Mouse (Mus musculus) right cerebral cortex, adult 2 months (tissue): Measurements from ENCODE around the gene Angpt4.

ENCODE experiments used
- DNase-seq, 2 experiments: peaks; one replicate each; pipeline ENCODE4 v3.0.0; 2021 to 2022; ENCODE audit warnings: low spot score in 2 of 2

The Angpt4 gene

DNA sequence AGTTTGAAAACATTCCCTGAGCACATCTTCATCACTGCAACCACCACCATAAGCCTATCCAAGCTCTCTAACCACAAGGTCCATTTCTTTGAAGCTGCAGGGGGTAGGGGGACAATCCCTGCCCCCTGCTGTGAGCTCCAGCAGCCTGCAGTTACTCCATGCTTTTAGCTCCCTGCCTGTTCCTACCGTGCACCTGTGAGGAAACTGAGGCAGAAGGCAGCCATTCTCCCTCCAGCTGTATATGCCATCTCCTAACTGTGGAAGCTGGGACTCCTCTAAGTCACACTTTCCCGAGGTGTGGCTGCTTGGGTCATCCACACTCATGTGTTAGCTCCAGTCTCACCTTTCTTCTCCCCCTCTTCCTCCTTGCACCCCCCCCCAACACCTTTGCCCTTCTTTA lies 4.1 kb downstream of the Angpt4 start:
- DNase-seq = no peak

DNA sequence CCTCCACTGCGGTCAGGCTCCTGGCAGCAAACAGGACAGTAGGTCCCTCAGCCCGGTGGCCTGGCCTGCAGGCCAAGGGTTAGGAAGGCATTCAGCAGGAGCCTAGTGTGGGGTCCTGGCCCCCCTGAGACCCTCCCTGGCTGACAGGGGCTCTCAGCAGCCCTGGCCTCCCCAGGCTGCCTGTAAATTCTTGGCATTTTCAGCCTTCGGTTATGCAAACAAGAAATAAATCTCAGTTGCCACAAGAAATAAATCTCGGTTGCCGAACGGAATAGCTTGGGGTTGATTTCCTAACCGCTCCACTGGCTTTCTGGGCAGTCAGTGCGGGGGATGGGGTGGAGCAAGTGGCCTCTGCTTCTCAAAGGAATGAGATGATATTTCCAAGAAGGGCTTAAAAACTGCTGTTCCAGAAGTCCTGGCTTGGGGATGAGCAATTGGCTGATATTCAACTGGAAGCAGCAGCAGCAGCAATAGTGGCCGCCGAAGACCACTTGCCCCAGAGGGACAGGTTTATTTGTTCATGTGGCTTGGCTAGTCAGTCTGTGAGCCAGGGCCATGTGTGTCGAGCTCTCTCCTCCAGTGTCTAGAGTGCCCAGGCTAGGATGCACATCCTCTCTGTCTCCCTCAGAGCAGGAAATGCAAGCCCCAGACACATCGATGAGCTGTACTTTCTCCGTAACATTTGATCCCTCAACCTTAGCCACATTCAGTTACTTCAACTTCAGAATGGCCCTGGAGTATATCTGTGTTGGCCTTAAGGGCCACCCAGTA lies 5.2 kb downstream of the Angpt4 start:
- DNase-seq = no peak

DNA sequence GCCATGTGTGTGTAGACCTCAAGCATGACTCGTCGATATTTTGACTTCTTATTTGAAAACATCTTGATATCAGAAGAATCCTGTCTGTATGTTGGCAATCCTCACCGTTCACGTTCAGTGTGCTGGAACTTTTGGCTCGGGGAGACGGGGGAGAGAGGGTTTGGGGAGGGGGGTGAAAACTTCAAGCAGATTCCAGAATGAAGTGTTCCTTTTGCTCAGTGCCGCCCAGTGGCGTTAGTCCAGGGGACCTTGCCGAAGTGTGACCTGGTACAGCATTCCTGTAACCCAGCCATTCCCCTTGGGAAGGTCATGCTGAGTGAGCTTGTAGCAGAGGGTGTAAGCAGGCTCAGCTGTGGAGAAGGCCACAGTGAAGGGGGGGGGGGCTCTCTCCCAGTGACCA lies 8.1 kb downstream of the Angpt4 start:
- DNase-seq = no peak

DNA sequence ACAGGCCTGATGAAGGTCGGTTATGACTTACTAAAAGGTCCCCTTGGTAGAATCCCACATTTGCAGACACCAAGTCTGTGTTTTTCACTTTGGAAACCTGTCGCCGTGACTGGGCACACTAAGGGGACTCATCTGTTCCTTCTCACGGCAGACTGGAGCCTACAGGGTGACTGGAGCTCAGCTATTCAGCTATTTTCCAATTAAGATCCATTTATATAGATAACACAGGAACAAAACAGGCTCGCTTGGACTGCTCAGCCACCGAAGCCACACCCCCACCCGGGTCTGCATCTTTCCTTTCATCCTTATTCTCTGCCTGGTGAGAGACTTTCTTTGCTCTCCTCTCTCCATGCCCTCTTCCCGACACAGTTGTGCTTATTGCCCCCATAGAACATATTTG lies 10.1 kb downstream of the Angpt4 start:
- DNase-seq = no peak

DNA sequence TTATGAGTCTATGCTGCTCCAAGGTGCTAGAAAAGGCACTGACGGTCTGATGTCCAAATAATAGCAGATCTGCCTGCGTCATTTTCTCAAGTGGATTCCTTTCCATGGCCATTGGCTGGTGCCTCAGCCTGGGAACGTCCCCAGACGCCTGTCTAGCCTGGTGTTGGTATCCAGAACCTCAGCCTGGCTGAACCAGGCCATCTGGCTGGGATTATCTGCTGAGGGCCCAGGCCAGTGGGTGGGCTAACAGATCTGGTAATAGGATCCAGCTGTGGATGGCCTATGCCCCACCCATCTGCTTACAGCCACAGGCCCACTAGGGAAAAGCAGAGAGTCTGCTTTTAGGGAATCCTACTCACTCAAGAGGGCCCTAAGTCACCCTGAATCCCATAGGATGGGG lies 10.6 kb downstream of the Angpt4 start:
- no peak for DNase-seq

DNA sequence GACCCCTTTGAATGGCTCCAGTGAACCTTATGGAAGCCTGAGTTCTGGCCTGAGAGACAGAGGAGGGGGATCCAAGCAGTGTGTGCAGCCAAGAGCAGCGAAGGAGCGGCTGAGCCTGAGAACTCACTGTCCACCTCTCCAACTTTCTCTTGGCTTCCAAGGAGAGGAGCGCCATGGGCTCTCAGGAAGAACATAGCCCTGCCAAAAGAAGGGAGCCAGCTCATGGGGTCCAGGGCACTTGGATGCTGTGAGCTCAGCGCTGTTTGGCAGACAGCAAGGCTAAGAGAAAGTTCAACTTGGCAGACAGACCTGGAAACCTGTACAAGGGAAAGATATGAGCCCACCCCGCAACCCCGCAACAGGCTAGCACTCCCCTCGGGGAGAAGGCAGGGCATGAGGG lies 13.3 kb downstream of the Angpt4 start:
- DNase-seq = no peak

DNA sequence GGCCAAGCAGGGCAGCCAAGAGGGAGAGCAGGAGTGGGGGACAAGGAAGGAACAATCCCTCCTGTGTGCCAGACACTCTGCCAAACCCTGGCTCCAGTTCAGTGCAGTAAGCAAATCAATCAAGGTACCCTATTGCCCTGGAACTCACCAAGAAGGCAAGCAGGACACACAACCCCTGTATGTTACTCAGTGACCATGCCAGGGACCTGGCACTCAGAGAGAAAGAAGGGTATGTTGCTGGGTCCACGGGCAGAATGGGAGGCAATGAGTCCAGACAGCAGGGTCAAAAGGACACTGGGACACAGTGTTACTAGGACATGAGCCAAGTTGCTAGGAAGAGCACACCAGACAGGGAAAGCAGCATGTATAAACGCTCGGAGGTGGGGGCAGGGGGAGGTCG lies 14.7 kb downstream of the Angpt4 start:
- DNase-seq = no peak

DNA sequence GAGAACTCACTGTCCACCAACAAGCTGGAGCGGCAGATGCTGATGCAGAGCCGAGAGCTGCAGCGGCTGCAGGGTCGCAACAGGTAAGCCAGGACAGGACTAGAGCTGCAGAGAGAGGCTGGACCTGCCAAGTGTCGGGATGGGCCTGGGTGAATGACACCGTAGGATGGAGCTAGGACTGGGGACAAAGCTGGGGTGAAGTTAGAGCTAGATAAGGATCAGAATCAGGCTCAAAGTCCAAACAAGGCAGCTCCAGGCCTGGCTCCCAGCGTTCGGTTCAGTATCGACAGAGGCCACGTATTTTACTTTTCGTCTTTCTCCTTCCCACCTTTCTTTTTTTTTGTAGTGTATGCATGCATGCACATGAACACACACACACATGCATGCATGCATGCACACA lies 16.1 kb downstream of the Angpt4 start:
- DNase-seq = no peak

DNA sequence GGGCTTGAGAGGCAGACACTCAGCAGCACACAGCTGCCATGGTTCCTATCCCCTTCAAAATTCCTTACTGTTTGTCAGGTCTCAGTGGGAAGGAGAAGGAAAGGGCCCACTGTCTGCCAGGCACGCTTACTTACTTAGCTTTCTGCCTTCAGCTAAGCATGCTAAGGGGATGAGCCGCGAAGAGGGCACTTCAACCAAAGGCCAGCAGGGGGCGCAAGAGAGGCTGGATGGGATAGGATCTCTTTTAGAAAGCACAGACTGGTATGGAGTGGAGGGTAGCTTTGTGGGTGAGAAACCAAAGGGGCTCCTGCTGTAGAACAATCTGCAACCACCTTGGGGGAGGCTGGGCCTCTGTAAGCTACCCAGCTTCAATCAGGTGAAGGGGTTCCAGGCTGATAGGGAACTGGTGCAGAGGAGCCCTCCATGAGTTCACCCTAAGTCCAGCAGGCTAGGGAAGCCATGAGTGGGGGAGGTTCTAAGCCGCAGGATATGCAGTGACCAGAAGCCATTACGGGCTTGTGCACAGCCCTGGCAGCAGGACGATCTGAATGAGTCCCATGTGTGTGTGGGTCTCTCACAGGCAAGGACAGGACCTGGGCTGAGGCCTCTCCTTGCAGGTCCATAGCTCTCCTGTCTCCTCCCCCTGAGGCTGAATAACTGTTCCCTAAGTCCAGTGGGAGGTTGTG lies 19.5 kb downstream of the Angpt4 start:
- DNase-seq = peak; percentile 77 to 84

DNA sequence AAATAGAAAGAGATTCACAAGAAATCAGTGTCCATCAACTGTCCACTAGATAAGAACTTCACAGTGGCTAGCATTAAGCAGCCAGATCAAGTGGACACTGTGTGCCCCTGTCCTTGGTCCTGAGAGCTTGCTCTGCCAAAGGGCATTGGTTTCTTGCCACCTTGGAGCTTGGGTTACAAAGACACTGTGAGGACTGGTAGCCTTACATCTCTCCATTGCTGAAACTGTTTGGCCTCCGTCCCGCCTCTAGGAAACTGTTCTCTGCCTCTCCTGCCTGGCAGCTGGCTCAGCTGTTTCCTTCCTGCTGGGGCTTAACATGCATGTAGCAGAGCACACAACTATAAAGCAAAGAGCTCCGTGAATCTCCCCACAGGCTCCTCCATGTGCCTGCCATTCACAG lies 26.9 kb downstream of the Angpt4 start:
- no peak for DNase-seq

DNA sequence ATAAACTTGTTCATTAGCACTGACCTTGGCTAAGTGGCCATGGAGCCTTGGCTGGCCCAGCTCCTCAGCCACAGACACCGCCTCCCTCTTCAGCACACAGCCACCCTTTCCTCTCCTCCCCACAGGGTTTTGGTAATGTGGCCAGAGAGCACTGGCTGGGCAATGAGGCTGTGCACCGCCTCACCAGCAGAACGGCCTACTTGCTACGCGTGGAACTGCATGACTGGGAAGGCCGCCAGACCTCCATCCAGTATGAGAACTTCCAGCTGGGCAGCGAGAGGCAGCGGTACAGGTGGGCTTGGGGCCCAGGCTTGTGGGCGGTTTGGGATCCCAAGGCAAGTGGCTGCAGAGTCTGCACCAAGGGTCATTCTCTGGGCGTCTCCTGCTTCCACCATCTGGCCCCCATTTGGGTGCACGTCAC lies 27.8 kb downstream of the Angpt4 start:
- no peak for DNase-seq

DNA sequence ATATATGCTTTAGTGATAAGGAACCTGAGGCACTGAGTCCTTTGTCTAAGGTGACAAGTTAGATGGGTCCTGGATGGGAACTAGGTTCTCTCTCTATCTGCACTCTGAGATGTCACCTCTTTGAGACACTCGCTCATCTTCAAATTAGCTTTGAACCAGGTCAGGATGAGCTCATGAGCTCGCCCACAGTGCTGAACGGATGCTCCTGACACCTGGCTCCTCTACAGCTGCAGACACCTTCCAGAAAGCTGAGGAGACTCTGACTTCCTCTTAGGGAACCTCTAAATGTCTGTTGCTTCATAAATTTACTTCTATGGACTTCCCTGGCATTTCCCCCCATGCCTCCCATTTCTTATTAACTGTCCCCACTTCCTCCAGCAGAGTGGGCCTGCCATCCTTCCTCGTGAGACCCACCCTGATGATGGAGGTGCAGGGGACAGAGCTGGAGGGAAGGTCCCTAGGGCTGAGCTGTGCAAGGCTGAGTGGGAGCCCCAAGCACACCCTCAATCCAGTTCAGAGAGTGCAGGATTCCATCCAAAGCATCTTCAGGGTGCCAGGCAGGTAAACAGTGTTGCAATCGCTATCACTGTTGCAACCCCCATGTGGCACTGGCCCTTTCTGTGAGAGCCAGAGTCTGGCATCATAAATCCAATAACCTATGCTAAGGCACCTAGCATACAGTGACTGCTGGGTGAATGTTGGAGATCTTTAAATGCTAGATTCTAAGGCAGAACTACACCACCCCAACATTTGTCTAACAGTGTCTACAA lies 28.8 kb downstream of the Angpt4 start:
- no peak for DNase-seq

DNA sequence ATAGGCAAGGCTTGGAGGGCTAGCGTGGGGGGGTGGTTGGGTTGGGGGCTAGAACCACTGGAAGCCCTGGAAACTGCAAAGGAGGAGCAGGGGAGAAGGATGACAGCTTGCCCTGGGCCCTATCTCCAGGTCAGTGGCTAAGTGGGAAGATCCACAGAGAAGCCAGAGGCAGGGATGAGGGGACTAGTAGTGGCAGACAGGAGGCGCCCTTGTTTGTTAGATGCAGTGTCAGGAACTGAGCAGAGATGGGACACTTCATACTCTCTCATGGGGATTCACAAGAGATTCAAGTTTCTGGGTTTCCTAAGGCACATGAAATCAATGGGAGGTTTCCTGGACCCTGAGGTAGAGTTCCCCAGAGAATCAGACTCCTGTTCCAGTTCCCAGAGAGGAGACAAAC lies 30.3 kb downstream of the Angpt4 start:
- no peak for DNase-seq

DNA sequence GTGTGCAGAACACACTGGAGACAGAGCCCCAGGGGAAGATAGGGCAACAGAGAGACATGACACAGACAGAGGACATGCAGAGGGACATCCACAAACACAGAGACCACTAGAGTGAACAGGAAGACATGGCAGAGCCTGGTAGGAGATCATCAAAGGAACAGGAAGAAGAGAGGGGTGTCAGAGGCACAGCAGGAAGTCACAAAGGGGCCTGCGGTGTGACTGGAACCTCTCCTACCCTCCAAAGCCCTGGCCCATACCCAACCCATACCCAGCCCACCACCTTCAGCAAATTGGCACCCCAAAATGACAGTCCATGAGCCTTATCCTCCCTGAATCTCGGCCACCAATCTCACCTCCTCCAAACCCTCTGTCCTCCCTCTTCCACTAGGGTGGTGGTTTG lies 33.1 kb downstream of the Angpt4 start:
- DNase-seq = no peak

DNA sequence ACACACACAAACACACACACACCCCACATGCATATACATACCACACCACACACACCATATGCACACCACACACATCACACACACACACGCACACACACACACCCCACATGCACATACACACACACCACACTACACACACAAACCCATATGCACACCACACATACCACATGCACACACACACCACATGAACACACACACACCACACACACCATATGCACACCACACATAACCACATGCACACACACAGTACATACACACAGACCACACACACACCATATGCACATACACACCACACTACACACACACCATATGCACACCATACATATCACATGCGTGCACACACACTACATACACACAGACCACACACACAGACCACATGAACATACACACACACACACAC lies 36.6 kb downstream of the Angpt4 start:
- DNase-seq = no peak

DNA sequence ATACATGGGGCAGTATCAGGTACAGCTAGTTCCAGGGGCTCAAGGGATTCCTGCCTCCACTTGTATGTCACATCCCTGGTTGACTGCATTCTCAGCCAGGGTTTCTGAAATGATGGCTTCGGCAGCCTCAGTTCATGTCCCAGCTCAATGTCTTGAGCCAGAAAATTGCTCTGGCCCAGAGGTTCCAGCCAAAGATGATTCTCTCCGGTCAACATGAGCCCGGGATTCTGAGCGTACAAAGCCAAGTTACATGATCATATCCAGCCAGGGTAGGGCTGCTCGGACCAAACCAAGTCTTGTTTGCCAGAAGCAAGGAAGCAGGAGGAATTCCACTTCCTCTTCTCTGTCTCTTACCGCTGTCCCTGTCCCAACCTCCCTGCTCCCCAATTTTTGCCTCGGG lies 37.3 kb downstream of the Angpt4 start:
- DNase-seq = no peak

DNA sequence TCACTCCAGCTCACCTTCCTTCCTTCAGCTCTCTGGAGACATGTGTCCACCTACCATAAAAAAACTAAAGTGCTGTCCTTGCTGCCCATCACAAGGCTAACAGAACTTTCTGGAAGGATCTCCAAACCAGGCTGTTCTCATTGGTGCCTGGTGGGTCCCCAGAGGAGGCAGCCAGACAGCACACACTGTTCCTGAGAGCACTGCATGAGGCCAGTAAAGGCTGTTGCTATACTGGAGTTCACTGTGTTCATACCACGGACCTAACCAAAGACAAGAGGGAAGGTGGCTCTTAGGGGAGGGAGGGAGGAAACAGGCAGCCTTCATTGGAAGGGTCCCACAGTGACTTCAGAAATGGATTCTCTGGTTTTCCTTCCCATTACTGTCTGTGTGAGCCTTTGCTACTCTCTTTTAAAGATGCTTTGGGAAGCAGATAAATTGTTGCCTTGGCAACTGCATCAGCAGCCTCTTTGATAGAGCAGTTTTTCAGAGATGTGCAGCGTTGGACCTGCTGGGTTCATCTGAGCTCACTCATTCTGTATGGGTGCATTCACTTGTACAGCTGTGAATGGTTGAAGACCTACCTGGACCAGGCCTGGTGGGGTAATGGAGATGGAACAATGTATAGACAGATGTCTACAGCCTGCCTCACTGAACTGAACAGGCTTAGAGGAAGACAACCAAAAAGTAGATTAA lies 38.2 kb downstream of the Angpt4 start:
- DNase-seq = peak in 1 of 2 experiments; percentile 40

DNA sequence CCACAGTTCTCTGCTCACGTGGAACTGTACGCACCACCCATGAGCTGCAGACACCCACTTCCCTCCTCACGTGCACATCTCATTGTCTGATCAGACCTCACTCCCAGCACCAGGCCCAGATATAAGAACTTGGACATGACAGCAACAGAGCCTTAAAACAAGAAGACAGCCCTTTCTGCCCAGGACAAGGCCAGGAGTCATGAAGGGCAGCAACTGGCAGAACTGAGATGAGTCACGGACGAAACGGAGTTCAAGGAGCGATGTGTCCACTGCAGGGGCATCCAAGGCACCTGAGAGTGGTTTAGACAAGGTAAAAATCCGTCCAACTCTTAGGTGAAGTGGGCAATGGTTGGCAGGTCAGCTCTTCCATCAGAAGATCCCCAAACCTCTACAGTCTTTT lies 42.7 kb downstream of the Angpt4 start:
- no peak for DNase-seq

DNA sequence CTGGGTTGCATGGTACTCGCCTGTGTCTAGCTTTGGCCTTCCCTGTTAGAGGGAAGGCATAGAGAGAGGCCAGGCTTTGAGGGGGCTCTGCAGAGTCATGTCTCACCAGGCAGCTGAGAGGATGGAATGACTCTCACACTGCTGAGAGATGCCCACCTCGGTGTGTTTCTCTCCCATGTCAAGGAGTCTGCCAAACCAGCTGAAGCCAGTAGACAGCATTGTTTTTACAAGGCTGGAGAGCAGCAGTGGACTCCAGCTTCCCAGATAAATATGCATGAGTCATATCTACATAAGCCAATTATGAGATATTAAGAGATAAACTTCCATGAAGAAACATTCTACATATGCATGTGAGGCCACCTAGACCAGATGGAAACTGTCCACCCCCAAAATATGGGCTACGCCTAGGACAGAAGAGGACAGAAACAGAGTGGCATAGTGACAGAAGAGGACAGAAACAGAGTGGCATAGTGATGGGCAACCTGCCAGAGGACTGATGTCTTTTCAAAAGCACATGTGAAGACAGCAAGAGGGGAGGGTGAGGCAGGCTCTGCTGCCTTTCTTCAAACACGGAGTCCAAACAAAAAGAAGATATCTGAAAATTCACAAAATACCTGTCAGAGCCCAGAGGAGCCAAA lies 45.6 kb downstream of the Angpt4 start:
- no peak for DNase-seq

DNA sequence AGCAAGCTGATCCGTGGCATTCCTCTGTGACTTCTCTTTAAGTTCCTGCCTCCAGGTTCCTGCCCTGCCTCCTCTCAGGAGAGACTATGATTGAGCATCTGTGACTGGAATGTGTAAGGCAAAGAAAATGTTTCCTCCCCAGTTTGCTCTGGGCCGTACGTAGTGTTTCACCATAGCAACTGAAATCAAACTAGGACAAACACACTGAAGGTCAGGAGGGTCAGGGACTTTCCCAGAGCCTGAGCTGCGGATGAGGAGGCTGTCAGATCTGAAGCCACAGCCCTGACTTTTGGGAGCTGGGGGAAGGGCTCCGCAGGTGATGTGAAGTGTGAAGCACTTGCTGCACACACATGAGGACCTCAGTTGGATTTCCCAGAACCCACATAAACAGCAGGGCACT lies 48.3 kb downstream of the Angpt4 start:
- DNase-seq = no peak

DNA sequence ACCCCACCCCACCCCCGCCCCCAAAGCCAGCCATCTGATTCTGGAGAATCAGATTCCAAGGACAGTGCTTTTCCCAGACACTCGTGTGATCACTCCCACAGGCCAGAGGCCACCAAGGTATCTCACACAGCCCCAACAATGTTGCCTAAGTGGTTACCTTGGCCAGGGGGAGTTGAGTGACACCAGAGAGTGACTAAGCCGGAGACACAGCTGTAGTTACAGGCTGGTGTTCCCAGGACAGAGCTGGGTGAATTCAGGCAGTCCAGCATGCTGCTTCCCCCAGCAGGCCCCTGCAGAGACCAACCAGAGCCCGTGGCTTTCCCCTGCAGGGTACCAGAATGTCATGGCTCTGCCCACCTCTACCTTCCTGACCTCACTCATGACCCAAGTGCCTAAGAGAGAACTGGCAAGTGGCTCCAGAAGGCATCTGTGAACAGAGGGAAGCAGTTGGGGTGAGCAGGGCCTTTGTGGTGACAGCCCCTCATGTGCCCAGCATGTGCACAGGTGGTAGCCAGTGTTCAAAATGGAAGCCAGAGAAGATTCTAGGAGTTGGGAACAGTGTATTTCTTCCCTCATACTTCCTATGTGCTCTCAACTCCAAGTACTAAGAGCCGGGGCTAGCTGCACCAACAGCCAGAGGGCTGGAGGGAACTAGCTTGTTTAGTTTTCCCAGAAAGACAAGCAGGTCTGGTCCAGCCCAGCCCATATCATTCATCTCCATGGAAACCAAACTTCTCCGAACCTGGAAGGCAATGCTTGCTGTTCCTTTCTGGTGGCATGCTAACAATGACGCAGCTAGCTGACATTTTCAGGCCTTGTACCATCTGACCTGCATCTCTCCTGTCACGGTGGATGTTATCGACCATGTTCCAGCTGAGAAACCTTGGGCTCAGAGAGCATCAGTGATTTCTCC lies 50.5 kb downstream of the Angpt4 start:
- DNase-seq = no peak
